Mouse (Mus musculus): Measurements from ENCODE around the gene Kif21b. TPM values are rescaled to one million over a fixed set of nuclear protein-coding genes. Genes with fewer than 3 reads are reported as not detected.

Gene Kif21b
- total RNA-seq, 1 experiment = 3.0 TPM

- no peaks in the 10 kb centered on the region; the same call in 1 of the 2 replicates for H3K36me3 ChIP-seq (ENCODE audit: control insufficient read depth, insufficient read depth, low read length, poor library complexity, severe bottlenecking)
- in situ Hi-C loops (cut with MboI; ENCODE audit: low sequenced_read_pairs in 2 of 2, unreplicated experiment in 2 of 2) = no loop called here
- TF ChIP-seq MAFK (IDR thresholded peaks at IDR 0.05; ENCODE audit: insufficient read depth, low read depth, low read length) = no peak
- TF ChIP-seq ZC3H11A (IDR thresholded peaks at IDR 0.05; ENCODE audit: borderline replicate concordance, low read depth, low read length) = no peak
- no peak for TF ChIP-seq ZNF384 (IDR thresholded peaks at IDR 0.05; ENCODE audit: low read depth, low read length)
Observed at GRCm38 (mm10) chr1:136175183-136175582, 44.0 kb downstream of the Kif21b start.

GRCm38 (mm10) chr1:136177085-136177484 lies 45.9 kb downstream of the Kif21b start:
- TF ChIP-seq CHD2 (IDR thresholded peaks at IDR 0.05; ENCODE audit: low read depth, low read length) (no peak), ZNF384 (IDR thresholded peaks at IDR 0.05; ENCODE audit: low read depth, low read length) (no peak), ZC3H11A (IDR thresholded peaks at IDR 0.05; ENCODE audit: borderline replicate concordance, low read depth, low read length) (no peak), HCFC1 (IDR thresholded peaks at IDR 0.05; ENCODE audit: borderline replicate concordance, insufficient read depth, low read length) (no peak), MAFK (IDR thresholded peaks at IDR 0.05; ENCODE audit: insufficient read depth, low read depth, low read length) (no peak)
- H3K9me3 ChIP-seq (ENCODE audit: control insufficient read depth, insufficient read depth, low read depth, low read length) = no peaks in the 10 kb centered on the region
- H3K36me3 ChIP-seq (ENCODE audit: control insufficient read depth, insufficient read depth, low read length, poor library complexity, severe bottlenecking) = no peaks in the 10 kb centered on the region
- no peak for DNase-seq (ENCODE audit: low read depth, low spot score)
- H3K4me1 ChIP-seq (ENCODE audit: control insufficient read depth in 2 of 2, insufficient read depth in 2 of 2, low read length in 2 of 2, poor library complexity in 1 of 2) = peaks cover 5 to 28% of the 10 kb centered on the region in 2 experiments; a peak in 3 of 4 replicates
- in situ Hi-C loops (cut with MboI; ENCODE audit: low sequenced_read_pairs in 2 of 2, unreplicated experiment in 2 of 2) = no loop called here
- no peak overlapping the region for H3K27ac ChIP-seq (ENCODE audit: insufficient read depth, low read depth, low read length, poor library complexity, severe bottlenecking)
- no peak overlapping the region for H3K9ac ChIP-seq (ENCODE audit: insufficient read depth, low read depth, low read length, poor library complexity, severe bottlenecking)
- H3K4me3 ChIP-seq (ENCODE audit: insufficient read depth in 1 of 2, low read depth in 1 of 2, low read length in 2 of 2, poor library complexity in 1 of 2, severe bottlenecking in 1 of 2) = no peak overlapping the region

More at GRCm38 (mm10) chr1:136175183-136175582, 44.0 kb downstream of the Kif21b start:
- no peak overlapping the region for H3K9ac ChIP-seq (ENCODE audit: insufficient read depth, low read depth, low read length, poor library complexity, severe bottlenecking)
- peaks cover 5 to 29% of the 10 kb centered on the region in 2 experiments; a peak in 3 of 4 replicates for H3K4me1 ChIP-seq (ENCODE audit: control insufficient read depth in 2 of 2, insufficient read depth in 2 of 2, low read length in 2 of 2, poor library complexity in 1 of 2)
- H3K9me3 ChIP-seq (ENCODE audit: control insufficient read depth, insufficient read depth, low read depth, low read length) = no peaks in the 10 kb centered on the region
- H3K27ac ChIP-seq (ENCODE audit: insufficient read depth, low read depth, low read length, poor library complexity, severe bottlenecking) = no peak overlapping the region
- no peak overlapping the region for H3K4me3 ChIP-seq (ENCODE audit: insufficient read depth in 1 of 2, low read depth in 1 of 2, low read length in 2 of 2, poor library complexity in 1 of 2, severe bottlenecking in 1 of 2)
- DNase-seq (ENCODE audit: low read depth, low spot score) = peak; percentile 68

GRCm38 (mm10) chr1:136178741-136179140 lies 47.6 kb downstream of the Kif21b start:
- H3K9me3 ChIP-seq (ENCODE audit: control insufficient read depth, insufficient read depth, low read depth, low read length) = no peaks in the 10 kb centered on the region
- H3K4me3 ChIP-seq (ENCODE audit: insufficient read depth in 1 of 2, low read depth in 1 of 2, low read length in 2 of 2, poor library complexity in 1 of 2, severe bottlenecking in 1 of 2) = no peak overlapping the region
- H3K36me3 ChIP-seq (ENCODE audit: control insufficient read depth, insufficient read depth, low read length, poor library complexity, severe bottlenecking) = no peaks in the 10 kb centered on the region
- no peak overlapping the region for H3K27ac ChIP-seq (ENCODE audit: insufficient read depth, low read depth, low read length, poor library complexity, severe bottlenecking)
- H3K4me1 ChIP-seq (ENCODE audit: control insufficient read depth in 2 of 2, insufficient read depth in 2 of 2, low read length in 2 of 2, poor library complexity in 1 of 2) = peaks cover 2 to 15% of the 10 kb centered on the region in 2 experiments; a peak in 2 of 4 replicates
- in situ Hi-C loops (cut with MboI; ENCODE audit: low sequenced_read_pairs in 2 of 2, unreplicated experiment in 2 of 2) = no loop called here
- TF ChIP-seq ZNF384 (IDR thresholded peaks at IDR 0.05; ENCODE audit: low read depth, low read length) (no peak), HCFC1 (IDR thresholded peaks at IDR 0.05; ENCODE audit: borderline replicate concordance, insufficient read depth, low read length) (no peak), MAFK (IDR thresholded peaks at IDR 0.05; ENCODE audit: insufficient read depth, low read depth, low read length) (no peak), CHD2 (IDR thresholded peaks at IDR 0.05; ENCODE audit: low read depth, low read length) (no peak), ZC3H11A (IDR thresholded peaks at IDR 0.05; ENCODE audit: borderline replicate concordance, low read depth, low read length) (no peak)
- H3K9ac ChIP-seq (ENCODE audit: insufficient read depth, low read depth, low read length, poor library complexity, severe bottlenecking) = no peak overlapping the region
- DNase-seq (ENCODE audit: low read depth, low spot score) = no peak

- no peak for DNase-seq (ENCODE audit: low read depth, low spot score)
- H3K36me3 ChIP-seq (ENCODE audit: control insufficient read depth, insufficient read depth, low read length, poor library complexity, severe bottlenecking) = no peaks in the 10 kb centered on the region
- H3K4me1 ChIP-seq (ENCODE audit: control insufficient read depth in 2 of 2, insufficient read depth in 2 of 2, low read length in 2 of 2, poor library complexity in 1 of 2) = peaks cover 2 to 11% of the 10 kb centered on the region in 2 experiments; a peak in 2 of 4 replicates
- TF ChIP-seq ZC3H11A (IDR thresholded peaks at IDR 0.05; ENCODE audit: borderline replicate concordance, low read depth, low read length) (no peak), CHD2 (IDR thresholded peaks at IDR 0.05; ENCODE audit: low read depth, low read length) (no peak)
- no peak overlapping the region for H3K9ac ChIP-seq (ENCODE audit: insufficient read depth, low read depth, low read length, poor library complexity, severe bottlenecking)
- no peaks in the 10 kb centered on the region for H3K9me3 ChIP-seq (ENCODE audit: control insufficient read depth, insufficient read depth, low read depth, low read length)
- in situ Hi-C loops (cut with MboI; ENCODE audit: low sequenced_read_pairs in 2 of 2, unreplicated experiment in 2 of 2) = no loop called here
- no peak overlapping the region for H3K4me3 ChIP-seq (ENCODE audit: insufficient read depth in 1 of 2, low read depth in 1 of 2, low read length in 2 of 2, poor library complexity in 1 of 2, severe bottlenecking in 1 of 2)
- H3K27ac ChIP-seq (ENCODE audit: insufficient read depth, low read depth, low read length, poor library complexity, severe bottlenecking) = no peak overlapping the region
Observed at GRCm38 (mm10) chr1:136179511-136180001, 48.4 kb downstream of the Kif21b start.

GRCm38 (mm10) chr1:136190033-136190432 lies 58.8 kb downstream of the Kif21b start:
- Histone ChIP-seq H3K36me3 (ENCODE audit: control insufficient read depth, insufficient read depth, low read length, poor library complexity, severe bottlenecking) (no peaks in the 10 kb centered on the region), H3K9ac (ENCODE audit: insufficient read depth, low read depth, low read length, poor library complexity, severe bottlenecking) (no peak overlapping the region), H3K27ac (ENCODE audit: insufficient read depth, low read depth, low read length, poor library complexity, severe bottlenecking) (no peak overlapping the region), H3K9me3 (ENCODE audit: control insufficient read depth, insufficient read depth, low read depth, low read length) (no peaks in the 10 kb centered on the region), H3K4me1 (ENCODE audit: control insufficient read depth in 2 of 2, insufficient read depth in 2 of 2, low read length in 2 of 2, poor library complexity in 1 of 2) (no peaks in the 10 kb centered on the region), H3K4me3 (ENCODE audit: insufficient read depth in 1 of 2, low read depth in 1 of 2, low read length in 2 of 2, poor library complexity in 1 of 2, severe bottlenecking in 1 of 2) (no peak overlapping the region)
- no peak for DNase-seq (ENCODE audit: low read depth, low spot score)
- in situ Hi-C loops (cut with MboI; ENCODE audit: low sequenced_read_pairs in 2 of 2, unreplicated experiment in 2 of 2) = no loop called here
- TF ChIP-seq ZC3H11A (IDR thresholded peaks at IDR 0.05; ENCODE audit: borderline replicate concordance, low read depth, low read length) = no peak
- TF ChIP-seq CHD2 (IDR thresholded peaks at IDR 0.05; ENCODE audit: low read depth, low read length) = no peak
- no peak for TF ChIP-seq HCFC1 (IDR thresholded peaks at IDR 0.05; ENCODE audit: borderline replicate concordance, insufficient read depth, low read length)
- no peak for TF ChIP-seq MAFK (IDR thresholded peaks at IDR 0.05; ENCODE audit: insufficient read depth, low read depth, low read length)
- TF ChIP-seq ZNF384 (IDR thresholded peaks at IDR 0.05; ENCODE audit: low read depth, low read length) = no peak
